Mouse (Mus musculus): Measurements from ENCODE around the gene Golga2. TPM values are rescaled to one million over a fixed set of nuclear protein-coding genes. Genes with fewer than 3 reads are reported as not detected.

Gene Golga2
- polyA plus RNA-seq, 1 experiment from 2014 or later, result 70.8 TPM

GRCm38 (mm10) chr2:32325342-32325741 is 38.2 kb downstream of the Golga2 start:
- DNase-seq (ENCODE audit: low read depth, low spot score) (no peak), ATAC-seq (peak; percentile 63)
- in situ Hi-C loops (cut with MboI; ENCODE audit: low pct_unique_long_range_greater_than_20kb), result no loop called here
- CTCF ChIA-PET, result interaction anchor here (1.2 to 1.5 kb wide), 2 partner anchors 9 to 28 kb away, joined by 5 read pairs; no protein-coding TSS in a partner anchor
- H3K27me3 ChIP-seq, result no peaks in the 10 kb centered on the region
- POLR2A ChIA-PET, result interaction anchor here (0.7 kb wide), 1 partner anchor 40 kb away, joined by 3 read pairs; no protein-coding TSS in a partner anchor
- TF ChIP-seq CTCF (IDR thresholded peaks at IDR 0.05), result no peak

DNA sequence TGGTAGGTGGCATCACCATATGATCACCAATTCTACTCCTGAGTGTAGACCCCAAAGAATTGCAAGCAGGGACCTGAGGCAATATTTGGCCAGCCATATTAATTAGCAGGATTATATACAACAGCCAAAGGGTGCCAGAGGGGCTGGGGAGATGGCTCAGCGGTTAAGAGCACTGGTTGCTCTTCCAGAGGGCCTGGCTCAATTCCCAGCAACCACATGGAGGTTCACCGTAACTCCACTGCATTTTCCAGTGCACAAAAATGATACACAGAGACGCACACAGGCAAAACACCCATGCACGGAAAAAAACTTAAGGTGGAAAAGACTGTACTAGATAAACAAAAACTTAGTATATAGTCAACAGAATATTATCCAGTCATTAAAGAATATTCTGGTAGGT is 40.0 kb downstream of the Golga2 start:
- CTCF ChIA-PET, result no interaction called here
- ATAC-seq (no peak), DNase-seq (ENCODE audit: low read depth, low spot score) (no peak)
- no peaks in the 10 kb centered on the region for H3K27me3 ChIP-seq
- POLR2A ChIA-PET, result no interaction called here
- no peak for TF ChIP-seq CTCF (IDR thresholded peaks at IDR 0.05)
- in situ Hi-C loops (cut with MboI; ENCODE audit: low pct_unique_long_range_greater_than_20kb), result no loop called here

DNA sequence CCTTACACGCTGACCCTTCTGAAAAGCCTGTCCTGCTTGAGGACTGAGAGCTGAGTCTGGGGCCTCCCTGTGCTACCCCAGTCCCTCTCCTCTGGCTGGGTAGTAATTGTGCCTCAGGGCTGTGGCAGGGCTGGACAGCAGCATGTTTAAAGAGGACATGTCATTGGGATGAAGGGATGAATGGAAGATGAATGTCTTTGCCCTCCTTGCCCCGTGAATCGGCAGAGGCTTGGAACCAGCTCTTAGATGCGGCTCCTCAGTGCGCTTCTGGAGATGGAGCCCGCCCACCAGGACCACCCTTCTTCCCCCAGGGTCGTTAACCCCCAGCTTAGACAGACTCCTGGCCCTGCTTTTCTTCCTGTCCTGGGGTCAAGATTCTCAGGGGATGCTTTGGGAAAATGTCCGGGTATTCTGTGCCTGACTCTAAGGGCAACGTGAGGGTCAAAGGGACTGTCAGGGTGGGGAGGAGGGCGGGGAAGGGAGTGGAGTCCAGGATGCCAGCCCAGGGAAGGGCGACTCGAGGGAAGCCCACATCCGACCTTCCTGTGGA is 41.8 kb downstream of the Golga2 start:
- DNase-seq (ENCODE audit: low read depth, low spot score) (no peak), ATAC-seq (no peak)
- in situ Hi-C loops (cut with MboI; ENCODE audit: low pct_unique_long_range_greater_than_20kb), result no loop called here
- POLR2A ChIA-PET, result no interaction called here
- H3K27me3 ChIP-seq, result no peaks in the 10 kb centered on the region
- CTCF ChIA-PET, result no interaction called here
- TF ChIP-seq CTCF (IDR thresholded peaks at IDR 0.05), result no peak

DNA sequence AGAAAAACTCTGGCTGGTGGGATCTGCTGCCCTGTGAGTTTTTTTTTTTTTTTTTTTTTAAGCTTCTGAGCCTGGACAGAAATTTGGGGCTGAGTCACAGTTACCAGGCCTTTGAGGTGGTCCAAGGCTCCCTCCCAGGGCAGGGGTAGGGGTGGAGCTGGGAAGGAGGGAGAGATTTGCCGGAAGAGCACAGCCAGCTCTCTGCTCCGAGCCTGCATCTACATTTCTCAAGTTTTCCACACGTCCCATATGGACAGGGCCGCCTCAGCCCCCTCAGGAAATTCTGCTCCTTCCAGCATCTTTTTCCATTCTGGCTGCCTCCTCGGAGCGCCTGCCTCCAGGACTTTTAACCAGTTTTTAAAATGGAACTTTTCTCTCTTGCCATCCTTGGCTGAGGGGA is 42.3 kb downstream of the Golga2 start:
- H3K27me3 ChIP-seq, result no peaks in the 10 kb centered on the region
- in situ Hi-C loops (cut with MboI; ENCODE audit: low pct_unique_long_range_greater_than_20kb), result no loop called here
- DNase-seq (ENCODE audit: low read depth, low spot score) (no peak), ATAC-seq (no peak)
- ChIA-PET POLR2A (no interaction called here), CTCF (no interaction called here)
- no peak for TF ChIP-seq CTCF (IDR thresholded peaks at IDR 0.05)

DNA sequence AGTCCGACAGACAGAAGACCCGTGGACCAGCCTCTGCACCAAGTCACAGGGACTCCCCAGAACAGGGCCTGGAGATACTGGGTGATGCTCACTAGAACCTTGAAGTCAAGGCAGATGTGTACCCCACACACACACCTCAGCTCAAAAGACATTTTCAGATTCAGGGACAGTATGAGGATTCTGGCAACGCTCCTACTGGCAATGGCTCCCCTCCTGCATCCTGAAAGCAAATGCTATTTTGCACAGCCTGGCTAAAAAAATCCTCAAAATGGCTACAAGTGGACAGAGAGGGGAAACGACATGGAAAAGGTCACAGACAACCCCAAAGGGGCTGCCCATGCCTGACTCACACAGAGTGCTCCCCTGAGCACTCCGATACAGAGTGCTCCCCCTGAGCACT is 45.0 kb downstream of the Golga2 start:
- POLR2A ChIA-PET, result no interaction called here
- no peak for DNase-seq (ENCODE audit: low read depth, low spot score)
- no peak for TF ChIP-seq CTCF (IDR thresholded peaks at IDR 0.05)
- no peaks in the 10 kb centered on the region for H3K27me3 ChIP-seq
- CTCF ChIA-PET, result no interaction called here
- ATAC-seq, result no peak
- in situ Hi-C loops (cut with MboI; ENCODE audit: low pct_unique_long_range_greater_than_20kb), result no loop called here

DNA sequence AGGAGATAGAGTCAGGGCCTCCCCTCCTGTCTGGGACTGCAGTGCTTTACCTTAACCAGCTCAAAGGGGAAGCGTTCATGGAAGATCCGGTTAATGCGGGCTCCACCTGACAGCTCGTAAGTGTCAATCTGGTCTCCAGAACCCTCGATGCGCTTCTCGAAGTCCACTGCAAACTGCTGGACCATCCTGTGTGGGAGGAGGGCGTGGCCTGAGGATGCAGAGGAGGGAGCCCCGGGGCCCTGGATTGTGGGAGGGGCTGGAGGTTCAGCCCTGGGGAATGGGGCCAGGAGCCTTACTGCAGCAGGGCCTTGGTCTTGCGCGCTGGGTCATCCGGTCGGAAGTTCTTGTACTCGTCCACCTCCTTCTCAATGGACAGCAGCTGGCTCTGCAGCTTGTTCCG is 48.7 kb downstream of the Golga2 start:
- DNase-seq (ENCODE audit: low read depth, low spot score), result no peak
- ChIA-PET POLR2A (no interaction called here), CTCF (interaction anchor here (1.2 to 1.5 kb wide), 3 partner anchors 15 to 28 kb away, joined by 3 to 4 read pairs (median 3); no protein-coding TSS in a partner anchor)

GRCm38 (mm10) chr2:32339912-32340642 is 52.9 kb downstream of the Golga2 start:
- TF ChIP-seq CTCF (IDR thresholded peaks at IDR 0.05), result no peak
- H3K27me3 ChIP-seq, result no peaks in the 10 kb centered on the region
- in situ Hi-C loops (cut with MboI; ENCODE audit: low pct_unique_long_range_greater_than_20kb), result no loop called here
- no peak for DNase-seq (ENCODE audit: low read depth, low spot score)
- ChIA-PET CTCF (no interaction called here), POLR2A (no interaction called here)
- no peak for ATAC-seq

More for the DNA sequence above, 48.7 kb downstream of the Golga2 start:
- no peaks in the 10 kb centered on the region for H3K27me3 ChIP-seq
- in situ Hi-C loops (cut with MboI; ENCODE audit: low pct_unique_long_range_greater_than_20kb), result no loop called here
- no peak for ATAC-seq
- TF ChIP-seq CTCF (IDR thresholded peaks at IDR 0.05), result no peak

DNA sequence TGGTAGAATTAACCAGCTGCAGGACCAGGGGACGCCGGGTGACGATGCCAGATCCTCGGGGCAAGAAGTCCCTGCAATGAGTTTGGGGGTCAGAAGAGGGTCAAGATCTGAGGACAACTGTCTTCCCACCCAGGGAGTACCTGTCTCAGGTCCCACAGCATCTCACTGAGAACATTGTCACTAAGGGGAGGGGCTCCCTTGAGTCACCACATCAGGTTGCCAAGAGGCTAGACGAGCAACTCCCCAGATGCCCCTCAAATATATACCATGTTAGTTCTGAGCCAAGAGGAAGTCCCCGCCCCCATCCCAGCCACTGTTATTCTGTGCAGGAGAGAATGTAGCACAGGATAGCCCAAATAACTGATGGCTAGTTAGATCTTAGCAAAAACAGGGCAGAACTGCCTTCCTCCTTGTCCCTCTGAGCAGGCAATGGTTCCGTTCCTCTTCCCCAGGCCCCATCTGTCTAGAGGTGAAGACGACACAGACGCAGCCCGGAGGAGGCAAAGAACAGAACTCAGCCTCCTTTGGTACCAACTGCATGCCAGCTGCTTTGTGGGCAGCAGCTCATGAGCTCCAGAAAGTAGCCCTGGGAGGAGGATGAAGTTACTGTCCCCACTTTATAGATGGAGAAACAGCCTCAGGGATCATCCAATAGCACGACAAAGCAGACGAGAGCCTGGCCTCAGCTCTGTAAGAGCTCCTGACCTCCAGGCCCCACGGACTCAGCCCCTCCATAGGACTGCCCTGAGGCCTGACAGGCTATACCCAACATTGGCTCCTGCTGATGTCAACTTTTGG is 53.9 kb downstream of the Golga2 start:
- no peak for TF ChIP-seq CTCF (IDR thresholded peaks at IDR 0.05)
- ChIA-PET POLR2A (no interaction called here), CTCF (interaction anchor here (1.1 kb wide), 1 partner anchor 19 kb away, joined by 3 read pairs; no protein-coding TSS in a partner anchor)
- no peaks in the 10 kb centered on the region for H3K27me3 ChIP-seq
- DNase-seq (ENCODE audit: low read depth, low spot score) (no peak), ATAC-seq (no peak)
- in situ Hi-C loops (cut with MboI; ENCODE audit: low pct_unique_long_range_greater_than_20kb), result no loop called here

- in situ Hi-C loops (cut with MboI; ENCODE audit: low pct_unique_long_range_greater_than_20kb), result no loop called here
- no peak for TF ChIP-seq CTCF (IDR thresholded peaks at IDR 0.05)
- no peaks in the 10 kb centered on the region for H3K27me3 ChIP-seq
- ChIA-PET CTCF (interaction anchor here (1.1 kb wide), 1 partner anchor 19 kb away, joined by 3 read pairs; no protein-coding TSS in a partner anchor), POLR2A (no interaction called here)
- DNase-seq (ENCODE audit: low read depth, low spot score) (no peak), ATAC-seq (no peak)
Measured at GRCm38 (mm10) chr2:32341634-32341939, 54.4 kb downstream of the Golga2 start.

- ChIA-PET POLR2A (no interaction called here), CTCF (interaction anchor here (1.1 kb wide), 1 partner anchor 18 kb away, joined by 3 read pairs; no protein-coding TSS in a partner anchor)
- in situ Hi-C loops (cut with MboI; ENCODE audit: low pct_unique_long_range_greater_than_20kb), result no loop called here
- DNase-seq (ENCODE audit: low read depth, low spot score) (no peak), ATAC-seq (no peak)
- no peaks in the 10 kb centered on the region for H3K27me3 ChIP-seq
- no peak for TF ChIP-seq CTCF (IDR thresholded peaks at IDR 0.05)
Measured at GRCm38 (mm10) chr2:32342039-32342438, 54.9 kb downstream of the Golga2 start.
